Mouse (Mus musculus) MEL (cell line): ENCODE data around the gene Gm21988. TPM values are rescaled to one million over a fixed set of nuclear protein-coding genes. Genes with fewer than 3 reads are reported as not detected.
A peak's percentile ranks its signal among the peaks of the same experiment; 100 is the strongest.

ENCODE experiments used
- DNase-seq: peaks from one replicate; pipeline ENCODE4 v3.0.0; 2011; ENCODE audit warnings: low read depth, low spot score
- H3K27ac ChIP-seq: 2 replicates; pipeline ENCODE4 v1.5.1; 2012; ENCODE audit warnings: low read depth, mild to moderate bottlenecking, control low read depth, low read length, moderate library complexity; ENCODE audit not compliant: control insufficient read depth
- H3K27me3 ChIP-seq, 2 experiments: fragments of 150-350 bp in 1 of 2; sonication (generic) in 1 of 2; 2 replicates each; pipeline ENCODE4 v1.6.1; 2012; ENCODE audit warnings: low read length in 2 of 2, mild to moderate bottlenecking in 2 of 2, improper control_type of control experiment in 1 of 2, moderate library complexity in 1 of 2; ENCODE audit not compliant: insufficient read depth in 2 of 2, control insufficient read depth in 1 of 2
- H3K36me3 ChIP-seq, 2 experiments: 2 replicates each; pipeline ENCODE4 v1.6.1; 2012 to 2014; ENCODE audit warnings: low read length in 2 of 2, improper control_type of control experiment in 1 of 2, inconsistent platforms in 1 of 2, mild to moderate bottlenecking in 1 of 2; ENCODE audit not compliant: insufficient read depth in 2 of 2, control insufficient read depth in 1 of 2
- H3K4me1 ChIP-seq, 2 experiments: fragments of 150-350 bp in 1 of 2; sonication (generic) in 1 of 2; 2 replicates each; pipeline ENCODE4 v1.6.1; 2012; ENCODE audit warnings: low read length in 2 of 2, improper control_type of control experiment in 1 of 2, mild to moderate bottlenecking in 1 of 2; ENCODE audit not compliant: insufficient read depth in 2 of 2, control insufficient read depth in 1 of 2
- H3K4me3 ChIP-seq, 2 experiments: fragments of 150-350 bp in 1 of 2; sonication (generic) in 1 of 2; 2 replicates each; pipeline ENCODE4 v1.5.1; 2012; ENCODE audit warnings: low read depth in 2 of 2, low read length in 2 of 2, mild to moderate bottlenecking in 2 of 2, moderate library complexity in 2 of 2, control low read depth in 1 of 2, improper control_type of control experiment in 1 of 2; ENCODE audit not compliant: control insufficient read depth in 1 of 2, insufficient read depth in 1 of 2
- H3K79me2 ChIP-seq: 2 replicates; pipeline ENCODE4 v1.6.1; 2012; ENCODE audit warnings: mild to moderate bottlenecking, low read length, moderate library complexity; ENCODE audit not compliant: control insufficient read depth, poor library complexity, insufficient read depth
- H3K9ac ChIP-seq: 2 replicates; pipeline ENCODE4 v1.6.1; 2012; ENCODE audit warnings: low read depth, mild to moderate bottlenecking, control low read depth, low read length, moderate library complexity; ENCODE audit not compliant: control insufficient read depth, poor library complexity, severe bottlenecking
- H3K9me3 ChIP-seq: fragments of 150-350 bp; sonication (generic); replicated peaks from 2 replicates; pipeline ENCODE4 v1.6.1; 2012; ENCODE audit warnings: mild to moderate bottlenecking, low read length, improper control_type of control experiment, moderate library complexity; ENCODE audit not compliant: insufficient read depth
- BHLHE40 ChIP-seq: IDR thresholded peaks from 2 replicates; pipeline ENCODE4 v1.6.1; 2012; ENCODE audit warnings: low read depth, mild to moderate bottlenecking, inconsistent platforms, low read length, improper control_type of control experiment, borderline replicate concordance
- CHD2 ChIP-seq: IDR thresholded peaks from 2 replicates; pipeline ENCODE4 v1.6.1; 2011; ENCODE audit warnings: low read length, improper control_type of control experiment
- E2F4 ChIP-seq: IDR thresholded peaks from 2 replicates; pipeline ENCODE4 v1.6.1; 2011; ENCODE audit warnings: low read depth, low read length, improper control_type of control experiment, borderline replicate concordance
- ELF1 ChIP-seq: IDR thresholded peaks from 2 replicates; pipeline ENCODE4 v1.6.1; 2014; ENCODE audit warnings: low read depth, mild to moderate bottlenecking, inconsistent platforms, low read length, improper control_type of control experiment, moderate library complexity
- EP300 ChIP-seq, 2 experiments: IDR thresholded peaks; 2 replicates each; pipeline ENCODE4 v1.6.1; 2011; ENCODE audit warnings: improper control_type of control experiment in 2 of 2, low read length in 2 of 2, low read depth in 1 of 2, mild to moderate bottlenecking in 1 of 2
- ETS1 ChIP-seq: IDR thresholded peaks from 2 replicates; pipeline ENCODE4 v1.6.1; 2012; ENCODE audit warnings: low read depth, mild to moderate bottlenecking, inconsistent platforms, low read length, improper control_type of control experiment, moderate library complexity
- GABPA ChIP-seq: IDR thresholded peaks from 2 replicates; pipeline ENCODE4 v1.6.1; 2012; ENCODE audit warnings: low read depth, mild to moderate bottlenecking, inconsistent platforms, low read length, improper control_type of control experiment, moderate library complexity
- GATA1 ChIP-seq: IDR thresholded peaks from 2 replicates; pipeline ENCODE4 v1.6.1; 2011; ENCODE audit warnings: low read depth, low read length, improper control_type of control experiment
- KAT2A ChIP-seq: conservative IDR thresholded peaks from 2 replicates; pipeline ENCODE4 v1.6.1; 2012; ENCODE audit warnings: low read depth, low read length, improper control_type of control experiment, inconsistent platforms
- MAFK ChIP-seq: IDR thresholded peaks from 2 replicates; pipeline ENCODE4 v1.6.1; 2011; ENCODE audit warnings: low read depth, mild to moderate bottlenecking, low read length, improper control_type of control experiment, borderline replicate concordance
- MAX ChIP-seq: IDR thresholded peaks from 2 replicates; pipeline ENCODE4 v1.6.1; 2011; ENCODE audit warnings: low read length, improper control_type of control experiment
- MAZ ChIP-seq: IDR thresholded peaks from 2 replicates; pipeline ENCODE4 v1.6.1; 2012; ENCODE audit warnings: low read depth, mild to moderate bottlenecking, inconsistent platforms, low read length, improper control_type of control experiment
- MXI1 ChIP-seq: IDR thresholded peaks from 2 replicates; pipeline ENCODE4 v1.6.1; 2011; ENCODE audit warnings: mild to moderate bottlenecking, low read depth, low read length, improper control_type of control experiment
- NELFE ChIP-seq: IDR thresholded peaks from 2 replicates; pipeline ENCODE4 v1.6.1; 2011; ENCODE audit warnings: low read depth, low read length, improper control_type of control experiment
- NRF1 ChIP-seq: IDR thresholded peaks from 2 replicates; pipeline ENCODE4 v1.6.1; 2014; ENCODE audit warnings: low read depth, mild to moderate bottlenecking, inconsistent platforms, low read length, improper control_type of control experiment, moderate library complexity; ENCODE audit not compliant: poor library complexity, insufficient read depth, severe bottlenecking
- POLR2AphosphoS2 ChIP-seq: IDR thresholded peaks from 2 replicates; pipeline ENCODE4 v1.6.1; 2011; ENCODE audit warnings: low read length, improper control_type of control experiment
- RCOR1 ChIP-seq: IDR thresholded peaks from 2 replicates; pipeline ENCODE4 v1.6.1; 2012; ENCODE audit warnings: low read depth, mild to moderate bottlenecking, inconsistent platforms, low read length, improper control_type of control experiment
- SIN3A ChIP-seq: IDR thresholded peaks from 2 replicates; pipeline ENCODE4 v1.6.1; 2012; ENCODE audit warnings: low read length, improper control_type of control experiment, inconsistent platforms
- TAL1 ChIP-seq: IDR thresholded peaks from 2 replicates; pipeline ENCODE4 v1.6.1; 2012; ENCODE audit warnings: mild to moderate bottlenecking, inconsistent platforms, low read length, moderate library complexity, mixed read lengths
- TBP ChIP-seq: IDR thresholded peaks from 2 replicates; pipeline ENCODE4 v1.8.0; 2011; ENCODE audit warnings: low read depth, low read length, improper control_type of control experiment
- USF1 ChIP-seq: IDR thresholded peaks from 2 replicates; pipeline ENCODE4 v1.6.1; 2014; ENCODE audit warnings: low read depth, mild to moderate bottlenecking, inconsistent platforms, low read length, improper control_type of control experiment, moderate library complexity
- ZKSCAN1 ChIP-seq: IDR thresholded peaks from 2 replicates; pipeline ENCODE4 v1.6.1; 2012; ENCODE audit warnings: low read depth, mild to moderate bottlenecking, inconsistent platforms, low read length, improper control_type of control experiment, moderate library complexity
- ZMIZ1 ChIP-seq: IDR thresholded peaks from 2 replicates; pipeline ENCODE4 v1.6.1; 2012; ENCODE audit warnings: low read depth, mild to moderate bottlenecking, inconsistent platforms, low read length, improper control_type of control experiment, moderate library complexity
- ZNF384 ChIP-seq: IDR thresholded peaks from 2 replicates; pipeline ENCODE4 v1.6.1; 2012; ENCODE audit warnings: low read depth, mild to moderate bottlenecking, inconsistent platforms, low read length, improper control_type of control experiment
- polyA plus RNA-seq, 2 experiments: library from polyadenylated mRNA; stranded (reverse) in 1 of 2; unstranded in 1 of 2; fragments of >175 nt in 1 of 2; fragments of >200 nt in 1 of 2; gene quantifications; 2 replicates each; pipeline versions ENCODE4 v1.2.1 to v1.2.4; 2012; ENCODE audit warnings: low replicate concordance in 2 of 2, low read depth in 1 of 2; ENCODE audit not compliant: insufficient read length in 2 of 2, insufficient read depth in 1 of 2, missing spikeins in 1 of 2
- total RNA-seq: library from RNA; depleted of rRNA; stranded (reverse); fragments of 300-350 nt; gene quantifications from 2 replicates; pipeline ENCODE4 v1.2.3, GENCODE M21; 2012

Gm21988 gene
- total and polyA plus RNA-seq, 3 experiments = 3.7 to 4.1 TPM; not detected in 1

DNA sequence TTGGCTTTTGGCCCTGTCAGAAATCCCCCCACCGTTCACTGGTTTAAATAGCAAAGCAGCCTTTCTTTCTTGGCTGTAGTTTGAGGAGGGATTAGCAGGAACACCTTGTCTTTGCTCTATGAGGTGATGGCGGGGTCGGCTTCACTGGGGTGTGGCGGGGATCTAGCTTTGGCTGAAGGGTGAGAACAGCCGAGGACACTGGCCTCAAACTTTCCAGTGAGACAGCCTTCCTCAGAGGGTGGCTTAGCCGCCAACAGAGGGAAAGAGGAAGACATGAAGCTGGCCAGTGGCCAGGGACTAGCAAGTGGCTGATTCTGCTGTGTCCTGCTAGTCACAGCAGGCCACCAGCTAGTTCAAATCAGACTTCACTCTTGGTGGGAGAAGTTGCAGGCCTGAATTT is 49.6 kb upstream of the Gm21988 start:
- Histone ChIP-seq H3K36me3 (no peaks in the 10 kb centered on the region), H3K4me1 (no peaks in the 10 kb centered on the region), H3K79me2 (no peaks in the 10 kb centered on the region), H3K4me3 (no peak overlapping the region), H3K9me3 (no peaks in the 10 kb centered on the region), H3K27ac (no peak overlapping the region), H3K27me3 (peaks cover 2 to 7% of the 10 kb centered on the region in 2 experiments; a peak in 3 of 4 replicates), H3K9ac (no peak overlapping the region)
- TF ChIP-seq USF1 = no peak
- no peak for TF ChIP-seq EP300 (IDR thresholded peaks at IDR 0.05; ENCODE audit: low read depth in 1 of 2, low read length in 2 of 2)
- TF ChIP-seq NELFE = no peak
- TF ChIP-seq ETS1 = no peak
- TF ChIP-seq MAZ = no peak
- TF ChIP-seq ELF1 = no peak
- no peak for TF ChIP-seq BHLHE40
- TF ChIP-seq MAFK = no peak
- no peak for TF ChIP-seq TBP
- TF ChIP-seq ZNF384 = no peak
- no peak for TF ChIP-seq SIN3A
- TF ChIP-seq MAX = no peak
- TF ChIP-seq E2F4 = no peak
- TF ChIP-seq MXI1 = no peak
- DNase-seq = peak; percentile 47

DNA sequence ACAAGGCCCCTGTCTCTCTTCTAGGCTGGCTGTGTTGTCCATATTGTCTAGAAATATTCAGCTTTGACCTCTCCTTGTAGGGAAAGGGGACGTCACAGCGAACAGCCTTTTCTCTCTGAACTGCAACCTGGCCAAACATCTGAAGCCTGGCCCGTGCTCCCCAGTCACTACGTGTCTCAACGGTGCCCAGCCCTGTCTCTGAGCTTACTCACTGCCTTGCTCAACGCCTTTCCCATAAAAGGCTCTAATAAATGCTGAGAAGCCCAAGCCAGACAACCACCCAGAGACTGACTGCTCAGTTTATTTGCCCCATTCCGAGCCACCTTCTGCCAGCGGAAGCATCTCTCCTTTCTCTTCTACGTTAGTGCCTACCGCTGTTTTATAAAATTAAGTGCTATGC is 48.5 kb upstream of the Gm21988 start:
- H3K27me3 ChIP-seq = peaks cover 9 to 11% of the 10 kb centered on the region in 2 experiments
- no peaks in the 10 kb centered on the region for H3K79me2 ChIP-seq
- H3K27ac ChIP-seq = no peak overlapping the region
- no peak for DNase-seq
- no peaks in the 10 kb centered on the region for H3K36me3 ChIP-seq
- no peak overlapping the region for H3K9ac ChIP-seq
- no peaks in the 10 kb centered on the region for H3K9me3 ChIP-seq
- no peaks in the 10 kb centered on the region for H3K4me1 ChIP-seq
- no peak overlapping the region for H3K4me3 ChIP-seq
- TF ChIP-seq E2F4 (no peak), RCOR1 (no peak), TBP (no peak), KAT2A (no peak), TAL1 (no peak), ETS1 (no peak), POLR2AphosphoS2 (no peak), ZNF384 (no peak), GATA1 (no peak), CHD2 (no peak), GABPA (no peak), ZKSCAN1 (no peak), NRF1 (no peak), MXI1 (no peak), ZMIZ1 (no peak), BHLHE40 (no peak), NELFE (no peak), ELF1 (no peak)
